Mouse (Mus musculus): ENCODE results near the gene Zap70.
"Not testable (repeated sequence)": the region's sequence is repeated elsewhere in the genome, so short reads cannot be mapped to it uniquely, and the experiment has no call there.

The Zap70 gene

GRCm38 (mm10) chr1:36772198-36772934 is 10.8 kb downstream of the Zap70 start:
- DNase-seq (ENCODE audit: low spot score in 2 of 2) = no peak

- no peak for DNase-seq (ENCODE audit: low spot score in 2 of 2)
Observed at GRCm38 (mm10) chr1:36780793-36781192, 19.2 kb downstream of the Zap70 start.

- no peak for DNase-seq (ENCODE audit: low spot score in 2 of 2)
Observed at GRCm38 (mm10) chr1:36782476-36782875, 20.9 kb downstream of the Zap70 start.

- DNase-seq (ENCODE audit: low spot score in 2 of 2) = peak; percentile 84 to 90
Observed at GRCm38 (mm10) chr1:36784365-36785134, 23.0 kb downstream of the Zap70 start.

- DNase-seq (ENCODE audit: low spot score in 2 of 2) = peak in 1 of 2 experiments; percentile 39
Observed at GRCm38 (mm10) chr1:36785238-36785641, 23.6 kb downstream of the Zap70 start.

- no peak for DNase-seq (ENCODE audit: low spot score in 2 of 2)
Observed at GRCm38 (mm10) chr1:36786377-36786776, 24.8 kb downstream of the Zap70 start.

GRCm38 (mm10) chr1:36789416-36789815 is 27.8 kb downstream of the Zap70 start:
- DNase-seq (ENCODE audit: low spot score in 2 of 2) = no peak

- no peak for DNase-seq (ENCODE audit: low spot score in 2 of 2)
Observed at GRCm38 (mm10) chr1:36796711-36797110, 35.1 kb downstream of the Zap70 start.

GRCm38 (mm10) chr1:36797481-36797880 is 35.9 kb downstream of the Zap70 start:
- DNase-seq (ENCODE audit: low spot score in 2 of 2) = peak; percentile 64 to 84

- no peak for DNase-seq (ENCODE audit: low spot score in 2 of 2)
Observed at GRCm38 (mm10) chr1:36800379-36801011, 38.9 kb downstream of the Zap70 start.

- DNase-seq (ENCODE audit: low spot score in 2 of 2) = no peak
Observed at GRCm38 (mm10) chr1:36804259-36804658, 42.7 kb downstream of the Zap70 start.

- no peak for DNase-seq (ENCODE audit: low spot score in 2 of 2)
Observed at GRCm38 (mm10) chr1:36804833-36805232, 43.2 kb downstream of the Zap70 start.

GRCm38 (mm10) chr1:36806181-36806905 is 44.7 kb downstream of the Zap70 start:
- DNase-seq (ENCODE audit: low spot score in 2 of 2) = no peak

GRCm38 (mm10) chr1:36807086-36807485 is 45.5 kb downstream of the Zap70 start:
- no peak for DNase-seq (ENCODE audit: low spot score in 2 of 2)

GRCm38 (mm10) chr1:36807782-36808565 is 46.4 kb downstream of the Zap70 start:
- peak in 1 of 2 experiments; percentile 44 for DNase-seq (ENCODE audit: low spot score in 2 of 2)

- no peak for DNase-seq (ENCODE audit: low spot score in 2 of 2)
Observed at GRCm38 (mm10) chr1:36811806-36812205, 50.2 kb downstream of the Zap70 start.

GRCm38 (mm10) chr1:36813415-36813814 is 51.8 kb downstream of the Zap70 start:
- DNase-seq (ENCODE audit: low spot score in 2 of 2) = peak in 1 of 2 experiments; percentile 81

- DNase-seq (ENCODE audit: low spot score in 2 of 2) = no peak
Observed at GRCm38 (mm10) chr1:36814271-36814903, 52.8 kb downstream of the Zap70 start.

- no peak for DNase-seq (ENCODE audit: low spot score in 2 of 2)
Observed at GRCm38 (mm10) chr1:36815166-36815565, 53.6 kb downstream of the Zap70 start.

GRCm38 (mm10) chr1:36821918-36822317 is 60.3 kb downstream of the Zap70 start:
- not testable (repeated sequence) for DNase-seq (ENCODE audit: low spot score in 2 of 2)

GRCm38 (mm10) chr1:36824356-36824755 is 62.8 kb downstream of the Zap70 start:
- DNase-seq (ENCODE audit: low spot score in 2 of 2) = no peak
